Mouse (Mus musculus) lung, adult 2 months (tissue): Measurements from ENCODE around the gene Rnf5. TPM values are rescaled to one million over a fixed set of nuclear protein-coding genes. Genes with fewer than 3 reads are reported as not detected.

ENCODE experiments used
- DNase-seq: peaks from one replicate; pipeline ENCODE4 v3.0.0; 2022
- H3K4me1 ChIP-seq: fragments of 200-500 bp; 2 replicates; pipeline ENCODE4 v1.6.1; 2011; ENCODE audit warnings: low read length; ENCODE audit not compliant: control insufficient read depth, insufficient read depth
- H3K4me3 ChIP-seq: fragments of 200-500 bp; replicated peaks from 2 replicates; pipeline ENCODE3; 2011; ENCODE audit warnings: low read depth, mild to moderate bottlenecking, control low read depth, low read length; ENCODE audit errors: extremely low read depth
- CTCF ChIP-seq: fragments of 200-500 bp; IDR thresholded peaks from 2 replicates; pipeline ENCODE4 v1.5.1; 2011; ENCODE audit warnings: mild to moderate bottlenecking, low read length, control low read depth; ENCODE audit not compliant: insufficient read depth
- POLR2A ChIP-seq: fragments of 200-500 bp; IDR thresholded peaks from 2 replicates; pipeline ENCODE4 v1.6.1; 2011; ENCODE audit warnings: low read depth, mild to moderate bottlenecking, control low read depth, low read length, borderline replicate concordance; ENCODE audit errors: extremely low read depth
- WGBS: fragments of 180-500 bp; shearing (Covaris S2); methylation state at CpG from one replicate; pipeline ENCODE4 v1.1.7; 2018; 5-methylcytosine and 5-hydroxymethylcytosine counted together
- polyA plus RNA-seq: library from polyadenylated mRNA; depleted of rRNA; stranded (reverse); fragments of >200 nt; gene quantifications from 2 replicates; pipeline ENCODE4 v1.2.3, GENCODE M21; 2012

The Rnf5 gene
- polyA plus RNA-seq, 1 experiment = 83.7 TPM

GRCm38 (mm10) chr17:34637459-34637858, 34.0 kb upstream of the Rnf5 start:
- DNase-seq = no peak
- 52% methylated on average over 3 of the region's 3 CpGs for WGBS
- no peaks in the 10 kb centered on the region; the same call in 1 of the 2 replicates for H3K4me1 ChIP-seq
- H3K4me3 ChIP-seq = no peak overlapping the region
- TF ChIP-seq CTCF (no peak), POLR2A (no peak)

- WGBS = 58% methylated on average over 2 of the region's 2 CpGs
- no peak for TF ChIP-seq CTCF
- no peak for TF ChIP-seq POLR2A
- Histone ChIP-seq H3K4me1 (peaks cover 9% of the 10 kb centered on the region), H3K4me3 (no peak overlapping the region)
- no peak for DNase-seq
Measured at GRCm38 (mm10) chr17:34635671-34636070, 32.2 kb upstream of the Rnf5 start.

- WGBS = 3% methylated on average over 26 of the region's 26 CpGs
- Histone ChIP-seq H3K4me3 (peak overlapping the region; percentile 60), H3K4me1 (peaks cover 9% of the 10 kb centered on the region)
- peak; percentile 73 for DNase-seq
- TF ChIP-seq CTCF = no peak
- TF ChIP-seq POLR2A = peak; percentile 29; the same call in 1 of the 2 replicates
Measured at GRCm38 (mm10) chr17:34632261-34632691, 28.8 kb upstream of the Rnf5 start.

GRCm38 (mm10) chr17:34631647-34632046, 28.2 kb upstream of the Rnf5 start:
- TF ChIP-seq CTCF (no peak), POLR2A (no peak)
- WGBS = 27% methylated on average over 12 of the region's 12 CpGs
- no peak for DNase-seq
- H3K4me3 ChIP-seq = no peak overlapping the region
- peaks cover 9% of the 10 kb centered on the region for H3K4me1 ChIP-seq

GRCm38 (mm10) chr17:34630761-34631301, 27.3 kb upstream of the Rnf5 start:
- TF ChIP-seq CTCF = no peak
- no peak for TF ChIP-seq POLR2A
- no peak for DNase-seq
- no peak overlapping the region for H3K4me3 ChIP-seq
- 5% methylated on average over 41 of the region's 48 CpGs for WGBS
- H3K4me1 ChIP-seq = peaks cover 15% of the 10 kb centered on the region

- WGBS = 41% methylated on average over 12 of the region's 12 CpGs
- no peak for TF ChIP-seq POLR2A
- no peak for TF ChIP-seq CTCF
- peaks cover 15% of the 10 kb centered on the region for H3K4me1 ChIP-seq
- H3K4me3 ChIP-seq = peak overlapping the region; percentile 24
- no peak for DNase-seq
Measured at GRCm38 (mm10) chr17:34629796-34630603, 26.5 kb upstream of the Rnf5 start.

- WGBS = 16% methylated on average over 16 of the region's 16 CpGs
- DNase-seq = no peak
Measured at GRCm38 (mm10) chr17:34629221-34629751, 25.8 kb upstream of the Rnf5 start, which contains the start of gene Prrt1. TSS of gene Prrt1 (plus strand) at chr17:34629533.

GRCm38 (mm10) chr17:34628644-34628967, 25.1 kb upstream of the Rnf5 start:
- DNase-seq = no peak
- WGBS = 46% methylated on average over 5 of the region's 5 CpGs
- Histone ChIP-seq H3K4me1 (peaks cover 15% of the 10 kb centered on the region), H3K4me3 (no peak overlapping the region)
- TF ChIP-seq POLR2A = no peak
- TF ChIP-seq CTCF = no peak

More at GRCm38 (mm10) chr17:34629221-34629751, 25.8 kb upstream of the Rnf5 start, which contains the start of gene Prrt1:
- peak; percentile 28; the same call in 1 of the 2 replicates for TF ChIP-seq POLR2A
- no peak for TF ChIP-seq CTCF
- Histone ChIP-seq H3K4me1 (peaks cover 15% of the 10 kb centered on the region), H3K4me3 (peak within 1 kb of the TSS; percentile 24)

- TF ChIP-seq CTCF = no peak
- no peak for TF ChIP-seq POLR2A
- no peak for DNase-seq
- 3% methylated on average over 29 of the region's 29 CpGs for WGBS
- peak within 1 kb of the TSS; percentile 83 for H3K4me3 ChIP-seq
- H3K4me1 ChIP-seq = peaks cover 15% of the 10 kb centered on the region
Measured at GRCm38 (mm10) chr17:34627943-34628643, 24.6 kb upstream of the Rnf5 start, which contains the start of gene Ppt2. TSS of gene Ppt2 (minus strand) at chr17:34628510.
